Mouse (Mus musculus): ENCODE results near the gene Pcp2. TPM values are rescaled to one million over a fixed set of nuclear protein-coding genes. Genes with fewer than 3 reads are reported as not detected.
A peak's percentile ranks its signal among the peaks of the same experiment; 100 is the strongest.

The Pcp2 gene
- polyA plus RNA-seq, 1 experiment from 2014 or later: 4.5 TPM

DNA sequence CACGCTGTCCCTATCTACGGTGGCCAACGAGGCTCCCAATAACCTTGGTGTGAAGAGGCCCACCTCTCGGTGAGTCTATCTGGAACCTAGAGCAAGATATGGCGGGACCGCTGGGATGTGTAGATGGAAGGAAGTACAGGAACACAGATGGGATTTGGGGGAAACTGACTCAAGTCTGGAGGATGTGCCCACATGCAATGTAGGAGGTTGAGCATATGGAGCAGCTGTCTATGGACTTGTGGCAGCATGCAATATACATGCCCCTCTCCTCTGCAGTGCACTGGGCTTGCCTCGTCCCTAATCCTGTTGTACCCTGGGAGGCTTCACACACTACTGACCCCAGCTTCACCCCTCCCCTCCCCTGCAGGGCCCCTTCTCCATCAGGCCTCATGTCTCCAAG, 17.5 kb downstream of the Pcp2 start:
- 93% methylated on average over 7 of the region's 7 CpGs for whole genome bisulfite sequencing
- Histone ChIP-seq H3K4me2 (ENCODE audit: low read depth, severe bottlenecking) (no peak overlapping the region), H3K9me3 (ENCODE audit: control insufficient read depth, low read length) (no peaks in the 10 kb centered on the region)

DNA sequence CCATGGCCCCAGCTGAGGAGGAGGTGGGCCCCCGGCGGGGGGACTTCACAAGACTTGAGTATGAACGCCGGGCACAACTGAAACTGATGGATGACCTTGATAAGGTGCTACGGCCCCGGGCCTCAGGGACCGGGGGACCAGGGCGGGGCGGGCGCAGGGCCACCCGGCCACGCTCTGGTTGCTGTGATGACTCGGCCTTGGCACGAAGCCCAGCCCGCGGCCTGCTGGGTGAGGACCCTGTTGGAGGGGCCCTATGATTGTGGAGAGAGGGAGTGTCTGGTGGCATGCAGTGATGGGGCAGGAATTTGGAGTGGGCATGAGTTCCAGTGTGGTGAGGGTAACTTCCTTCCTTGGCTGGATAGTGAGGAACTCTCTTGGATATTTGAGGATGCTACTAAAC, 18.8 kb downstream of the Pcp2 start:
- H3K9ac ChIP-seq (ENCODE audit: low read length): no peak overlapping the region
- 89% methylated on average over 16 of the region's 16 CpGs for WGBS
- H3K4me2 ChIP-seq (ENCODE audit: low read depth, severe bottlenecking): no peak overlapping the region
- H3K36me3 ChIP-seq (ENCODE audit: control insufficient read depth, insufficient read depth, low read length): peaks cover 21% of the 10 kb centered on the region
- no peak overlapping the region for H3K27ac ChIP-seq (replicated peaks; ENCODE audit: low read depth, low read length)
- DNase-seq (ENCODE audit: low spot score) (no peak), ATAC-seq (ENCODE audit: insufficient number of reproducible peaks, low FRiP score, low TSS enrichment, low read depth) (no peak)
- H3K9me3 ChIP-seq (ENCODE audit: control insufficient read depth, low read length): no peaks in the 10 kb centered on the region
- no peaks in the 10 kb centered on the region for H3K27me3 ChIP-seq (ENCODE audit: control insufficient read depth, insufficient read depth, low read length)
- H3K4me1 ChIP-seq (ENCODE audit: control insufficient read depth, insufficient read depth, low read length): no peaks in the 10 kb centered on the region
- H3K4me3 ChIP-seq (ENCODE audit: low read depth, low read length): no peak overlapping the region

More for the DNA sequence above, 17.5 kb downstream of the Pcp2 start:
- no peaks in the 10 kb centered on the region for H3K27me3 ChIP-seq (ENCODE audit: control insufficient read depth, insufficient read depth, low read length)
- peaks cover 25% of the 10 kb centered on the region for H3K36me3 ChIP-seq (ENCODE audit: control insufficient read depth, insufficient read depth, low read length)
- no peaks in the 10 kb centered on the region for H3K4me1 ChIP-seq (ENCODE audit: control insufficient read depth, insufficient read depth, low read length)
- no peak overlapping the region for H3K27ac ChIP-seq (replicated peaks; ENCODE audit: low read depth, low read length)
- ATAC-seq (ENCODE audit: insufficient number of reproducible peaks, low FRiP score, low TSS enrichment, low read depth) (no peak), DNase-seq (ENCODE audit: low spot score) (no peak)
- H3K4me3 ChIP-seq (ENCODE audit: low read depth, low read length): no peak overlapping the region
- H3K9ac ChIP-seq (ENCODE audit: low read length): no peak overlapping the region

DNA sequence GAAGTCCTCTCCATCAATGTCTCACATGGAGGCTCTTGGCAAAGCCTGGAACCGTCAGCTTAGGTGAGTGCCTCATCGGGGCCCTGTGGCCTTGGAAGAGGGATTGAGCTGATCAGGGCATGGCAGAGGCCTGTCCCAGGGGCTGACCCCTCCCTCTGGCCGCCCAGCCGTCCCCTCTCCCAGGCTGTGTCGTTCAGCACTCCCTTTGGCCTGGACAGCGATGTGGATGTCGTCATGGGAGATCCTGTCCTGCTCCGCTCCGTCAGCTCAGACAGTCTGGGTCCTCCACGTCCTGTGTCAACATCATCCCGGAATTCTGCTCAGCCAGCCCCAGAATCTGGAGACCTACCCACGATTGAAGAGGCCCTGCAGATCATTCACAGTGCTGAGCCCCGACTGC, 21.9 kb downstream of the Pcp2 start:
- Histone ChIP-seq H3K9me3 (ENCODE audit: control insufficient read depth, low read length) (no peaks in the 10 kb centered on the region), H3K4me3 (ENCODE audit: low read depth, low read length) (no peak overlapping the region), H3K4me2 (ENCODE audit: low read depth, severe bottlenecking) (no peak overlapping the region), H3K27ac (replicated peaks; ENCODE audit: low read depth, low read length) (no peak overlapping the region), H3K27me3 (ENCODE audit: control insufficient read depth, insufficient read depth, low read length) (no peaks in the 10 kb centered on the region), H3K9ac (ENCODE audit: low read length) (no peak overlapping the region), H3K4me1 (ENCODE audit: control insufficient read depth, insufficient read depth, low read length) (no peaks in the 10 kb centered on the region), H3K36me3 (ENCODE audit: control insufficient read depth, insufficient read depth, low read length) (peaks cover 4% of the 10 kb centered on the region; the same call in 1 of the 2 replicates)
- 81% methylated on average over 13 of the region's 13 CpGs for WGBS
- no peak for ATAC-seq (ENCODE audit: insufficient number of reproducible peaks, low FRiP score, low TSS enrichment, low read depth)
- no peak for DNase-seq (ENCODE audit: low spot score)

DNA sequence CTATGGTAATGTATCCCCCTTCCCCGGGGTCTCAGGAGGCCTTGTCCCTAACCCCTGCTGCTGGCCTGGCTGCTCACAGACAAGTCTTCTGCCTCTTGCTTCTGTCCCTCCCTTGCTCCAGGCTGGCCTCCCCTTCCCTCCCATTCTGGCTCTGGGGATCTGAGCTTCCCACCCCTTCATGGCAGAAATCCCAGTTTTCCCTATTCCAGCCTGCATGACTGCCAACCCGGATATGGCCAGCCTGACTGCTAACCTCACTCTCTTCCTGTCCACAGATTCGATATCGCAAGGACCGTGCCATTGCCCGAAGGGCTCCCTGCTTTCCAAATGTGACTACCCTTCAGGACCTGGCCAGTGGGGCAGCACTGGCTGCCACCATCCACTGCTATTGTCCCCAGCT, 24.9 kb downstream of the Pcp2 start:
- Histone ChIP-seq H3K9me3 (ENCODE audit: control insufficient read depth, low read length) (no peaks in the 10 kb centered on the region), H3K4me2 (ENCODE audit: low read depth, severe bottlenecking) (no peak overlapping the region), H3K36me3 (ENCODE audit: control insufficient read depth, insufficient read depth, low read length) (peaks cover 2% of the 10 kb centered on the region; the same call in 1 of the 2 replicates), H3K27ac (replicated peaks; ENCODE audit: low read depth, low read length) (no peak overlapping the region), H3K4me1 (ENCODE audit: control insufficient read depth, insufficient read depth, low read length) (no peaks in the 10 kb centered on the region), H3K9ac (ENCODE audit: low read length) (no peak overlapping the region), H3K27me3 (ENCODE audit: control insufficient read depth, insufficient read depth, low read length) (no peaks in the 10 kb centered on the region), H3K4me3 (ENCODE audit: low read depth, low read length) (no peak overlapping the region)
- ATAC-seq (ENCODE audit: insufficient number of reproducible peaks, low FRiP score, low TSS enrichment, low read depth) (no peak), DNase-seq (ENCODE audit: low spot score) (no peak)
- WGBS: 87% methylated on average over 6 of the region's 6 CpGs

DNA sequence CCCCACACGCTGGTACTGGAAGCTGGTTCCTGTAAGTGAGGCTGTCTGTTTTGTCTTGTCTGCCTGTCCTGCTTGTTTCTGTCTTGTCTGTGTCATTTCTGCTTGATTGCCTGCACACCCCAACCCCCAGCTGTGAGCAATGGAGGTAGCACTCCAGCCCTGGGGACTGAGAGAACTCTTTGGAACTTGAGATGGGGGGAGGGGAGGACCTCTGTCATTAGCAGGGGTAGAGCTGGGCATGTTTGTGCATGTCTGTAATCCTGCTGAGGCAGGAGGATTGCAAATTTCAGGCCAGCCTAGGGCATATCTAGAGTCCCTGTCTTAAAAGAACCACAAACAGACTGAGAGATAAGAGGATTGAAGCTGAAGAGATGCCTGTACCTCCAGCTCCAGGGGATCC, 26.1 kb downstream of the Pcp2 start:
- H3K4me1 ChIP-seq (ENCODE audit: control insufficient read depth, insufficient read depth, low read length): no peaks in the 10 kb centered on the region
- no peak overlapping the region for H3K27ac ChIP-seq (replicated peaks; ENCODE audit: low read depth, low read length)
- DNase-seq (ENCODE audit: low spot score): no peak
- H3K4me3 ChIP-seq (ENCODE audit: low read depth, low read length): no peak overlapping the region
- no peaks in the 10 kb centered on the region for H3K27me3 ChIP-seq (ENCODE audit: control insufficient read depth, insufficient read depth, low read length)
- H3K4me2 ChIP-seq (ENCODE audit: low read depth, severe bottlenecking): no peak overlapping the region
- 80% methylated on average over 1 of the region's 1 CpGs for WGBS
- H3K9me3 ChIP-seq (ENCODE audit: control insufficient read depth, low read length): no peaks in the 10 kb centered on the region
- H3K9ac ChIP-seq (ENCODE audit: low read length): no peak overlapping the region
- no peaks in the 10 kb centered on the region; the same call in 1 of the 2 replicates for H3K36me3 ChIP-seq (ENCODE audit: control insufficient read depth, insufficient read depth, low read length)
- no peak for ATAC-seq (ENCODE audit: insufficient number of reproducible peaks, low FRiP score, low TSS enrichment, low read depth)

DNA sequence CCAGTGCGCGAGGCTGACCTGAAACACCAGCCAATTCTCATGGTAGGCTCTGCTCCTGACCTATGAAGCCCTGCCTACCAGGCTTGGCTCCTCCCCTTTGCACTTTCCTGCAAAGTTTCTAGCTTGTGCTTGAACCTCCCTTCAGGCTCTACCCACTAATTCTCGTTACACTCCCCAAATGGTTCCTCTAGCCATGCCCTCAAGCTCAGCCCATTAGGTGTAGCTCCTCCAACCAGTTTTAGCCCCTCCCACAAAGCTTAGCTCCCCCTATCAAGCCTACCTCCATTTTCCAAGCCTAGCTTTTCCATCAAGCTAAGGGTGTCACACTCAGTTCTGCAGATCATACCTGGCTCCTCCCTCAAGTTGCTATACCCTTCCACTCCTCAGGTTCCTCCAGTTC, 27.3 kb downstream of the Pcp2 start:
- no peaks in the 10 kb centered on the region; the same call in 1 of the 2 replicates for H3K36me3 ChIP-seq (ENCODE audit: control insufficient read depth, insufficient read depth, low read length)
- ATAC-seq (ENCODE audit: insufficient number of reproducible peaks, low FRiP score, low TSS enrichment, low read depth): no peak
- H3K9me3 ChIP-seq (ENCODE audit: control insufficient read depth, low read length): no peaks in the 10 kb centered on the region
- DNase-seq (ENCODE audit: low spot score): no peak
- H3K27ac ChIP-seq (replicated peaks; ENCODE audit: low read depth, low read length): no peak overlapping the region
- H3K9ac ChIP-seq (ENCODE audit: low read length): no peak overlapping the region
- H3K4me3 ChIP-seq (ENCODE audit: low read depth, low read length): no peak overlapping the region
- no peak overlapping the region for H3K4me2 ChIP-seq (ENCODE audit: low read depth, severe bottlenecking)
- H3K4me1 ChIP-seq (ENCODE audit: control insufficient read depth, insufficient read depth, low read length): no peaks in the 10 kb centered on the region
- H3K27me3 ChIP-seq (ENCODE audit: control insufficient read depth, insufficient read depth, low read length): no peaks in the 10 kb centered on the region
- WGBS: 74% methylated on average over 3 of the region's 3 CpGs

DNA sequence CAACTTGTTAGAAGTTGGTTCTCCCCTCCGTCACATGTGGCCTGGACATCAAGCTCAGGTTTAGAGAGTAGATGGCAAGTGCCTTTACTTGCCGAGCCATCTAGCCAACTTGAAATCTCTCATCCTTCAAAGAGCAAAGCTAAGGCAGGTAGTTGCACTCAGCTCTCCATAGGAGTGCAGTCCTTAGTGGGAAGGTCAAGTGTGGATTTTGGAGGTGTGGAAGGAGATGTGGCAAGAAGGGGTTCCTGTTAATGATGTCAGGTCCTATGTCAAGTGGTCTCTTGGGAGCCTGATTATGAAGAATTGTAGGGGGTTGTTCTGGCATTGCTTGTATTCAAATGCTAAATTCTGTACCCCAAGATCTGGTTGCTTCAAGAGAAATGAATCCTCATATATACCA, 30.9 kb downstream of the Pcp2 start:
- WGBS: 85% methylated on average over 2 of the region's 2 CpGs
- Histone ChIP-seq H3K4me3 (ENCODE audit: low read depth, low read length) (no peak overlapping the region), H3K4me1 (ENCODE audit: control insufficient read depth, insufficient read depth, low read length) (no peaks in the 10 kb centered on the region), H3K4me2 (ENCODE audit: low read depth, severe bottlenecking) (no peak overlapping the region), H3K9ac (ENCODE audit: low read length) (no peak overlapping the region), H3K27me3 (ENCODE audit: control insufficient read depth, insufficient read depth, low read length) (no peaks in the 10 kb centered on the region), H3K36me3 (ENCODE audit: control insufficient read depth, insufficient read depth, low read length) (no peaks in the 10 kb centered on the region), H3K9me3 (ENCODE audit: control insufficient read depth, low read length) (no peaks in the 10 kb centered on the region), H3K27ac (replicated peaks; ENCODE audit: low read depth, low read length) (no peak overlapping the region)
- DNase-seq (ENCODE audit: low spot score) (no peak), ATAC-seq (ENCODE audit: insufficient number of reproducible peaks, low FRiP score, low TSS enrichment, low read depth) (no peak)

DNA sequence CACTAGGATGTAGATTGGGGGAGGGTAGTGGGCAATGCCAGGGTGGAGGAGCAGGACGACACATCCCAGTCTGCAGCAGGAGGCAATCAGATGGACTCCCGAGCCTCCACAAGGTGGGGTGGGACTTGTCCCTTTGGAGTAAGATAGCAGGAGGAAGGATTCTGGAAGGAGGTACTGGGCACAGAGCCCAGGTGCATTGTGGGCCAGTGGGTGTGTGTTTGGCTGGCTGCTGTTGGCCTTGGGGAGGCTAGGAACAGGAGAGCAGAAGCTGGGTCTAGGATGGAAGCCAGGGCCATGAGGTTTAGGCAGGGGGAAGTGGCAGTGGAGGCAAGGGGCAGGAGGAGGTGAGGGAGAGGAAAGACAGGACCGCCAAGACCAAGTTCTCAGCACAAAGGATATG, 31.9 kb downstream of the Pcp2 start:
- no peak for DNase-seq (ENCODE audit: low spot score)
- ATAC-seq (ENCODE audit: insufficient number of reproducible peaks, low FRiP score, low TSS enrichment, low read depth): no peak
- no peaks in the 10 kb centered on the region for H3K27me3 ChIP-seq (ENCODE audit: control insufficient read depth, insufficient read depth, low read length)

DNA sequence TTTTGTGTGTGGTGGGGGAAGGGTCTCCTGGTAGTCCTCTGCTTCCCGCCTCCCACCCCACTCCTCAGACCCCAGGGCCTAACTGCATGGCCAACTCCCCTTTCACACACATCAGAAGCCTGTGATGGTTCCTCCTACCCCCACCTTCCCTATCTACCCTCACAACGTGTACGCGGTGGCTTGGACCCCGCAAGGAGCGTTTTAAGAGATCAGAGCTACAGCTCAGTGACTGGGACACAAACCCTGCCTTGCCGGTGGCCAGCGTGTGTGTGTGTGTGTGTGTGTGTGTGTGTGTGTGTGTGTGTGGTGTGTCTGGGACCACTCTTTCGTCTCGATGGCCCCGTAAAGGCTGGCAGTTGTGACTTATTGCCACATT, 37.1 kb downstream of the Pcp2 start:
- Histone ChIP-seq H3K36me3 (ENCODE audit: control insufficient read depth, insufficient read depth, low read length) (no peaks in the 10 kb centered on the region), H3K27ac (replicated peaks; ENCODE audit: low read depth, low read length) (no peak overlapping the region), H3K9me3 (ENCODE audit: control insufficient read depth, low read length) (no peaks in the 10 kb centered on the region), H3K4me1 (ENCODE audit: control insufficient read depth, insufficient read depth, low read length) (peaks cover 2% of the 10 kb centered on the region; the same call in 1 of the 2 replicates), H3K27me3 (ENCODE audit: control insufficient read depth, insufficient read depth, low read length) (no peaks in the 10 kb centered on the region; the same call in 1 of the 2 replicates), H3K4me3 (ENCODE audit: low read depth, low read length) (peak overlapping the region; percentile 74), H3K9ac (ENCODE audit: low read length) (peak overlapping the region; percentile 67), H3K4me2 (ENCODE audit: low read depth, severe bottlenecking) (peak overlapping the region; percentile 95)
- DNase-seq (ENCODE audit: low spot score): no peak
- WGBS: 3% methylated on average over 11 of the region's 11 CpGs
- peak; percentile 27; the same call in 1 of the 2 replicates for ATAC-seq (ENCODE audit: insufficient number of reproducible peaks, low FRiP score, low TSS enrichment, low read depth)

More for the DNA sequence above, 31.9 kb downstream of the Pcp2 start:
- Histone ChIP-seq H3K27ac (replicated peaks; ENCODE audit: low read depth, low read length) (no peak overlapping the region), H3K36me3 (ENCODE audit: control insufficient read depth, insufficient read depth, low read length) (no peaks in the 10 kb centered on the region), H3K4me1 (ENCODE audit: control insufficient read depth, insufficient read depth, low read length) (no peaks in the 10 kb centered on the region), H3K9me3 (ENCODE audit: control insufficient read depth, low read length) (no peaks in the 10 kb centered on the region), H3K9ac (ENCODE audit: low read length) (no peak overlapping the region), H3K4me3 (ENCODE audit: low read depth, low read length) (no peak overlapping the region), H3K4me2 (ENCODE audit: low read depth, severe bottlenecking) (no peak overlapping the region)
- 72% methylated on average over 3 of the region's 3 CpGs for WGBS

Measured in limb, embryonic 11.5 days (tissue).